Mouse (Mus musculus) adrenal gland, postnatal 4 days (tissue): ENCODE results near the gene Akap1. TPM values are rescaled to one million over a fixed set of nuclear protein-coding genes. Genes with fewer than 3 reads are reported as not detected.

Source experiments
- DNase-seq, 2 experiments: peaks; one replicate each; pipeline ENCODE4 v3.0.0; 2021 to 2022; ENCODE audit warnings: low spot score in 2 of 2, mixed read lengths in 2 of 2
- total RNA-seq, 2 experiments: library from RNA; stranded (reverse); gene quantifications; 2 replicates each; pipeline ENCODE4 v1.2.3; 2021

The Akap1 gene
- total RNA-seq, 2 experiments from 2014 or later = 94.3 to 101 TPM

DNA sequence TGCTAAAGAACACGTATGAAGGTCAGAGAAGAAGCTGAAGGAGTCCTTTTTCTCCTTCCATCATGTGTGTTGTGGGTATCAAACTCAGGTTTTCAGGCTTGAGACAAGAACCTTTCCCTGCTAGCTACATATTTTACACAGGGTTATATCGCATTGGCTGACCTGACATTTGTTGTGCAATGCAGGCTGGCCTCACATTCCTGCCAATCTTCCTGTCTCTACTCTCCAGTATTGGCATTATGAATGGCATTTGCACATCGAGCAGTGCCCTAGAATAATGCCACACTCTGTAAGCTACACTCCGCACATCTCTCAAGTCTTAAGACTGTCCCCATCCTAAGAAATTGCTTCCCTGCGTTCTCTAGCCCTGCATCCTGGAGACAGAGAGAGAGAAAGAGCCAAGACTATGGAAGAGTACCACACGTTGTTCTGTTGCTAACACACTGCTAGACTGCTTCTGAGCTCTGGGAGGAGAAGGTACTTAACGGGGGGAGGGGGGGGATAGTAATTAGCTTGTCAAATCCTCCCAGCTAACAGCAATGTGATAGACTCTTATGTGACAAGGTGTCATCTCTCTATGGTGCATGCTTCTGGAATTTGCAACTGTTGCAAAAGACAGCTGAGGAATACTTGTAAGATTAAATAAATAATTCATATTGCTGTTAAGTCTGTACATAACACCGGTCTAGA, 20.1 kb upstream of the Akap1 start:
- no peak for DNase-seq

DNA sequence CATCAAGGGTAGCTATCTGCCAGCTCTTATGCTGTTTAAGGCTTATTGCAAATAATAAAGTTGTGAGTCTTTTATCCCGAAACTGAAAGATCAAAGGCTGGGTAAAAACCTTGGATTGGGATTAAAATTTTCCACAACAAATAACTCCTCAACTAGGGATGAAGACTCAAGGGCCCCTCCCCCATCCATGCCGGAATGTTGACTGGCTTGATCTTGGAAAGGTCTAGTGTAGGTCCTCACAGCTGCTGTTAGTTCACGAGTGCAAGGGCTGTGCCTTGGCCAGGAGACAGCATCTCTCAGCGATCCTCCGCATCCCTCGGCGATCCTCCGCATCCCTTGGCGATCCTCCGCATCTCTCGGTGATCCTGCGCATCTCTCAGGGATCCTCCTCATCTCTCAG, 13.6 kb upstream of the Akap1 start:
- DNase-seq = no peak

DNA sequence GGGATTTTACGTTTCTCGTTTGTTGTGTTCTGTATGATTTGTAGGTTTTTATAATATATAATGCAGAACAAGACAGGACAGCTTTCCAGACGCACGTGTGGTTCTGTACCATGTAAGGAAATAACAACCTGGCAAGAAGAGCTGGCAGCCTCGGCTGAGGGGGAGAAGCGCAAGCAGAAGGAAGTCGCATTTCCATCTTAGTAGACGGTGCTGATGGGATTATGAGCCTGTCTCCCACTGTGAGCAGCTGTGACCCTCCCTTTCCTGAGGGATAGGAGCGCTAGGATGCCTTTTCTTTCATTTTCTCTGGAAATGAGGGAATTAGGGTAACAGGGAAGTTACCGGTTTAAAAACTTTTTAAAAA, 9.3 kb upstream of the Akap1 start:
- DNase-seq = no peak

DNA sequence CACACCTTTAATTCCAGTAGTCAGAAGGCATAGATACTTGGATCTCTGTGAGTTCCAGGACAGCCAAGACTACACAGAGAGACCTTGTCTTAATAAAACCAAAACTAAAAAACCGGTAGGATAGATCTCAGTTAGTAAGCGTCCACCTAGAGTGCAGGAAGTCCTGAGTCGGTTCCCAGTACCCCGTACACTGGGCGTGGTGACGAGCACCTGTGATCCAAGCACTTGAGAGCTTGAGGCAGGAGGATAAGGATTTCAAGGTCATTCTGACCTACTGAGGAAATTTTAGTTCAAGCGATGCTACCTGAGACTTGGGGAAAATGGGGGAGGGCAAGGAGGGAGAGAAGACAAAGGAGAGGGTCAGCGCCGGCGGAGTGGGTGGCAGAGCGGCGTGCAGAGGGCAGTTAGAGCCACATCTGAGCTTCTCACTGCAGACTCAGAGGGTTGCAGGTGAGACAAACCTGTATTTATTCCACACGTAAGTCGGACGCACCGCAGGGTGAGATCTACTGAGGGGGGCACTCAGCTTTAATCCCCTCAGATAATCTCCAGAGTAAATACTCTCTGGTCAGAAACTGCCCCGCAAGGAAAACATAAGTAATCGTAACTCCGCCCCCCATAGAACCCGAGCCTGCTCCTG, 8.8 kb upstream of the Akap1 start:
- no peak for DNase-seq

DNA sequence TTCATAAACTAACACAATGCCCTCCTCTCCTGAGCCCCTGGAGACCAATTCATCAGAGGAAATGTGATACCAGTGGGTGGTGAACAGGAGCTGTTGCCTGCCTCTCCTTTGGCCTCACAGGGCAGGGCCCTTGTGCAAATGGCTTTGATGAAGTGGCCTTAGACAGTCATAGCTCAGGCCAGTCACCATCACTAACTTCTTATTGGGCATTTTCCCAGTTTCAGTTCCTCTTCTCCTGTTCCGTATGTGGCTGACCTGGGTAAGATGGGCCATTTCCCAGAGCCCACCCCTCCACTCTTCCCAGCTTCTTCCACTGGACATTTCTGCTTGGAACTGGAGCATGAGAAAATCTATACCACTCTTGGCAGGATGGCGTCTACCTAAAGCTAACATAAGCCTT, 5.1 kb upstream of the Akap1 start:
- DNase-seq = no peak

DNA sequence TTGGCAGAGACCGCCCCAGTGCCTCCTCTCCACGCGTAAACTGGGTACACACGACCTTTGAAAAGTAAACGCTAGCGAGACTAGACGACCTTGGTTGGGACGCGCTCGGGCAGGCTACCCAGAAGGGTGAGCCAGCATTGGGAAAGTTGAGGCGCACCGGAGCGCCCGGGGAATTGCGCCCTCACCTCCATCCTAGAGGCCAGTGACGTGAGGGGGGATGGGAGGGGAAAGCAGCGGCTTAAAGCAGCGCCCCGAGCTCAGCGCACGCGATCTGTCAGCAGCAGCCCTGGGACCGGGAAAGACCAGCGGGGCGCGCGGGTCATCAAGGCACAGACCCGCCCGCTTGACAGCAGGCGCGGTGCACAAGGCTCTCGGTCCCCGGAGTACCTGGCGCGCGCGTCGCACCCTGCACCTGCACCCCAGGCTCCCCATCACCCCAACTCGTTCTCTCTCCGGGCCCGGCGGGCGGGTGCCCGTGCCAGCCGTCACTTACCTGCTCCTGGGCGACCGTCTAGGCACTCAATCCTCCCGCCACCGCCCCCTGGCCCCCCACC, 405 bp downstream of the Akap1 start:
- DNase-seq = no peak

DNA sequence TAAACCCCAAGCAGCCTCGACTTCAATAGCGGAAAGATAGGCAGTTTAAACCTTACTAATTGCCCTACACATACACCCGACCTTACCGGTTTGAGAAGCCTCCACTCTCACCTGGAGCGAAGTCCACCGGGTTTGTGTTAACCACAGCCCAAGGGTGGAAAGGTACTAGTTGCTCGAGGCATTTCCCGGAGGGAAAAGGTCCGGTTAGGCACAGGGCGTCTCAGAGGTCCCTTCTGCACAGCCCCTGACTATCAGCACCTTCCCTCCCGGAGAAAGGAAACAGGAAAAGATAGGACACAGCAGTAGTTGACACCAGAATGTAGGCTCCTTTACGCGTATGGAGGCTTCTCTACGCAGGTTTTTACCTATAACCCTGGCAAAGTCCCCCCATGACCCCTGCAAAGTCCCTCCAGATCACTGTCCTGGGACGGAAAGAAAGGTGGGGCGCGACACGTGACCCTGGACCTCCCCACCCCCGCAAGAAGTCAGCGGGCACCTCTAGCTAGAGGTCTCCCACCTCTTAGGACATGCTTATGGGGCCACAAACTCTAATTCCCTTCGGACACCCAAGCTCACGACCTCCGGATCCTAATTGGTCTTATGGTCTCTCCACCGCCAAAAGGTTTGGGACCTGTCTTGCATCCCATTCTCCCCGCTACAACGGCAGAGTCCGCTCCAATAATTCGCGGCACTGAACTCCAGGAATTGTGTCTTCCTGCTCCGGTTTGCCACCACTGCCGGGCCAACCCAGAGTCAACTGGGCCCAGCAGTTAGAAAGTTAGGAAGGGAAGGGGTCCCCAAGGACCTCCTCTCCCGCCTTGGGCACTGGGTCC, 1.1 kb downstream of the Akap1 start:
- DNase-seq = no peak

DNA sequence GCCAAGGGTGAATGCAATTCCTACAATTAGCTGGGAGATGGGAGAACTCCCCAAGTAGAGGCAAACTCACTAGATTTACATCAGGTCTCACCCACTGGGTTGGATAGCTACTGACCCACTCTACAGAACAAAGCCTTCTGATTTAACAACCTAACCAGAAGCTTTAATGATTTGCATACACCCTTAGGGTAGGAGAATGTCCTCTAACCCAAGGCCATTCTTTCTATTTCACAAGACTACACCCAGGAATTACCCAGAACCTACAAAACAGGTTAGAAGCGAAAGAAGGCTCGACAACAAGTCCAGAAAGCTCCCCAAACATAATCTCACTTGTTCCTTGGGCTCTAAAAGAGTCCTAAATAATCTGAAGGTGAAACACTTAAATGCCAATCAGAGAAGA, 2.0 kb downstream of the Akap1 start:
- no peak for DNase-seq

DNA sequence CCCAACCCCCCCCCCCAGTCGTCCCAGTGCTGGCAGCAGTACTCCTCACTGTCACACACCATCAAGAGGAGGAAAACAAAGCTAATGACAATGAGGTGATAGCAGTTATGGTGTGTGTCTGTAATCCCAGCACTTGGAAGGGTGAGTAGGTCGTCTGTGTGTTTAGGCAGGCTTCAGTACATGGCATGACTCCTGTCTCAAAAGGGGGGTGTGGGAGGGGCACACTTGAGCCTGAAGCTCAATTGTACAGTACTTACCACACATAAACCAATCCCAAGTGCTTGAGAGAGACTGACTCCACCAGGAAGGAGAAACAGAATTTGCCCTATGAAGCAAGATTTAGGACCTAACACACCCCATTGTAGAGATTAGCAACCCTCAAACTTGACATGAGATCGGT, 3.3 kb downstream of the Akap1 start:
- no peak for DNase-seq

DNA sequence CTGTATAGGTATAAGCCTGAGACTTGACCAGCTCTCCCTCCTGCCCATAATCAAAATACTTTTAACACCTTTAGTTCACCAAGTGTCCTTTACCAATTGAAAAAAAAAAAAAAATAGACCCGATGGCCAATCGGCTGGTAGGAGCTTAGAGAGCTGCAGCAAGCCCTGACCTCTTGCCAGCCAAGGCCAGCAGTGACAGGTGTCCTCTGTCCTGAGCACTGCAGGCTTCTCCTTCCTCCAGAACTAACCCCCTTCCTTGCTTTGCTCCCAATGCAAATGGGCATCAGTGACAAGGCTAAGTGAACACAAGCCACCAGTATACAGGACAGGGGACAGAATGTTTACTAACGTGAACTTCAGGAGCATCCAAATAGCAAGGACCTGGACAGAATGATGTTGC, 3.7 kb downstream of the Akap1 start:
- no peak for DNase-seq

DNA sequence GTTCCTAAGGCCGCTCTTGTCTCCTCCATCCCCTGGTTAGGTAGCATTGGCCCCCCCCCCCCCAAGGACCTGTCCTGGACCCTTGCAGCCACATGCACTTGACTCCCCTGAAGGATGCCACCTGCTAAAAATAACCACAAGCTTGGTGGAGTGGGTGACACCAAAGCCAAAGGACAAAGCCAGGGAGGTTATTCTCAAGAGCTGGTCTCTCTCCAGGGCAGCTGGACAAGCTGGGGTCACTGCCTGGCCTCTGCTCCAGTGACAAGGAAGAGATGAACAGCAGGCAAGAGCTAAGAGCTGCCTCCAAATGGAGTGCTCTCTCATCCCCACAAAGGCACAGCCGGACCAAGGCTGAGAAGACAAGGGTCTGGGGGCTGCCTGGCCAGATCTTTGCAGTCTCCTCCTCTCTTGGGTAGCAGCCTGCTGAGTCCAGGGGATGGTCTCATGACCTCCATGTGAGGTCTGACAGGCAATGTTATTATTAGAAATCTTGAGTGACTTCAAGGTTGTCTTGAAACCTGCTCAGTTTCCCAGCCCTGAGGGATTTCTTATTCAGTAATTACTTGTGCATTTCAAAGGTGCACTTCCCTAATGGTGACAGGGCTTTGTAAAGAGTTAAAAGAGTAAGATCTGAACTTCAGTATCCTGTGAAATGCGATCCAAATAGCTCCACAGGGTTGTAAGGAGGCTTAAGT, 6.9 kb downstream of the Akap1 start:
- no peak for DNase-seq

DNA sequence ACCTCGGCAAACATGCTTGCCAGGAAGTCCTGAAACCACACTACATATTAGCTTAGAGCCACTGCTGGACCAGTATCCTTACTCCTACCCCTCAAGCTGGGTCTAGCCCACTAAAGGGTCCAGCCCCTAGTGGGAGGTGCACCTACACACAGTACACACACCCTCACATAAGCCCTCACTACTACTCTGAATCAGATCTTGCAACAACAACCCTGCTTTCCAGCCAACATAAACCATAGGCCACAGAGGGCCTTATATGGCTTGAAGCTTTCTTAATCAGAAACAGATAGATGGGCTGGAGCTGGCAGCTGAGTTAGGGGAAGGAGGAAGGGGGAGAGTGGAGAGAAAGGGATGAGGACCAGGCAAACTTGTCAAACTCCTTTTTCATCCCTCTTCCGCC, 8.0 kb downstream of the Akap1 start:
- no peak for DNase-seq

DNA sequence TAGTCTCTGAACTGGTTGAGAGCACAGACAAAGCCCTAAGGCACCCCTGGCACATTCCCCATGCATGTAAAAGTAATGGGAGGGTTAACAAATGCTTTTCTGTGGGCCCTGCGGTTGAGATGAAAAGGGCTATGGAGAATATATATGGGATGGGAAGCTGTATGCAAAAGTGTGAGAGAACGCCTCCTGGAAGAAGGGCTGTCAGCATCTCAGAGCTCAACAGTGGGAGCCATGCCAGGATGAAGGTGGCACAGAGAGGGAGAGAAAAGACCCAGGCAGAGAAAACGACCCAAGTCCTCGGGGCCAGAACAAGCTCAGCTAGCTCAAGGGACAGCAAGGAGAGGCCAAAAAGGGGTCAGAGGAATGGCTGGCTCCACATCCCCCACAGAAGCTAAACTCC, 8.6 kb downstream of the Akap1 start:
- DNase-seq = no peak

DNA sequence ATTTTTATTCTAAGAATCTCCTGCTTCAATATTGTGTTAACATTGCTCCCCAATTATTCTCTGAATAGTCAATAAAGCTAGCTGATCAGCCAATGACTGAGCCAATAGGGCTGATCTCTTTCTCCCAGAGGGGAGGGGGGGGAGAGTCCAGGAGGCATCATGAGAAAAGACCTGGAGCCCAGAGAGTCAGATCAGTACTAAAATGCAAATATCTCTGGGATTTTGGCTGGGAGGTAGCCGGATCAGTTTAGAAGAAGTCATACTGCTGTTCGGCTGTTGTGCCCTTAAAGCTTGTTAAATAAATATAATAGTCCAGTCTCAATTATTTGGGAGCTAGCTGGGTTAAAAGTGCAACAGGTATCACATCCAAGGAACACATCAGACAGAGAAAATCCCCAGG, 10.8 kb downstream of the Akap1 start:
- DNase-seq = no peak

DNA sequence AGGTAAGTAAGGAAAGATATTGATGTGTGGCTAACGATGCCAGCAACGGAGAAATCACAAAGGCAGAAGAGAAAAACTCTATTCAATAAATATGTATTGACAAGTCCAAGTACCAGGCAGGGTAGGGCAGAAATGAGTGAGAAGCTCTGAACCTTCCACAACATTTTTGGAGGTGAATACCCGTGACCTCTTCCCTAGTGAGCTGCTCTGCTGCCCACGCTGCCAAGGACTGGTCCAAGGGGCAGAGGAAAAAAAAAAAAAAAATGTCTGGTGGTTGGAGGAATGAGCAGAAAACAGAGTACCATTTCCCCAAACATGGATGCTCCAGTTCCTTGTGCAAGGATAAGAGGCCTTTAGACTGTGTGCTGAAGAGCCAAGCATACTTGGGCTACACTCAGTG, 11.6 kb downstream of the Akap1 start:
- DNase-seq = no peak

DNA sequence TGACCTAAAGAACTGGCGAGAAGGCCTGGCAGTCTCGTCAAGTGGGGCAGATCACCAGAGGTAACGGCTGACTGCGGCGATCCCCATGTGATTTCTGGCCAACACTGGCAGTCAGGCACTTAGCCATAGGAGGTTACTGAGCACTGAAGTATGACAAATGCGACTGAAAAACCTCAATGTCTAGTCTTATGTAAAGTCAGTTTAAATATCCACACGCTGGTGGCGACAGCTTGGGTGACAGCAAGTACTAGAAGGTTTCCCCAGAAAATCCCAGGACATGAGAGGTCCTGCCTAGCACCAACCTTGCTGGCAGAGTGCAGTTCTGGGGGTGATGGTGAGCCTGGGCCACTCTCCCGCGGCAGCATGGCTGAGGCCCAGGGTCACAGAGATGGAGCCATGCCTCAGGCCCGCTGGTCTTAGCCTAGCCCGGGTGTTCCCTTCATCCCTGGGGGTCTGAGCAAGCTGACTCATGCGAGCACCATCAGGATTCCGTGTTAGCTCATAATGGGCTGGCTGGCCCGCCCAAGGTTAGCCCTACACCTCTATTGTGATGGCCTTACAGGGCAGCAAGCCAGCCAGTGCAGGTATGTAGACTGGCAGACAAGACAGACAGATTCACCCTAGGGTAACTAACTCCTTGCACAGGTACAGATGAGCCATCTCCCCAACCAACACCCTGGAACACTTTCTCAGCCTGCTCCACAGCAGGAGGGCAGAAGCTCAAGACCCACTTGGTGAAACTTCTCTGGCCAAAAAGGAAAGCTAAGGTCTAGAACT, 13.1 kb downstream of the Akap1 start:
- DNase-seq = no peak

DNA sequence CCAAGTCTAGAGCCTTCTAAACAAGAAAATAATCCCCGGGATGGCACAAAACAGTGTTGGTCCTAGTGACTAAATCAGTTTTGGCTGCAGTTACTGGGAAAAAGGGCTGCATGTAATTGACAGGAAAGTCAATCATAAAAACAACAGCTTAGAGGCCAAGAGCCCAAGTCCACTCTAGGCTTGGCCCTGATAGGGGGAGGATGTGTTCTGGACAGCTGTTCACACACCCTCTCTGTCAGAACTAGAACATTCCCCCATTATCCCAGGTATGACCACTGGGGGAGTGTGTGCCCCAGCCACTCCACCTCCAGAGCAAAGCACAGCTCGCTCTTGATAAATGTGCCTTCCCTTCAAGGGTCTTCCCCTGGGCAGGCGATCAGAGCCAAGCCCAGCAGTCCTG, 14.7 kb downstream of the Akap1 start:
- DNase-seq = no peak

DNA sequence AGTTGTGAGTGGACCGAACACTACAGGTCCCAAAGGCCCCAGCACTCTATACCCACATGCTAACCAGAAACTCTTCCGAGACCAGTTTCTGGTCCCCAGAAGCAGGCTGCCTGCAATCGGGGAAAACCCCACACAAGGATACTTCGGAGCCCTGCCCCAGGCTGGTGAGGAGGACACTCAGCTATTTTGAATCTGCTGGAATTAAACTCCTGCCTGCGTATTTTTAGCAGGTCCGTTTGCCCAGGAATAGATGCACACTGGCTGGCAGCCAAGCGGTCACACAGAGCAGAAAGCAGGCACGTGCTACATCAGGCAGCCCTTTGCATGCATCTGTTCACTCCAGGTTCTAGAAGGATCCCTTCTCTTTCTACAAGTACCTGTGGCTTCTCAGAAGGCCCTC, 15.1 kb downstream of the Akap1 start:
- DNase-seq = no peak

DNA sequence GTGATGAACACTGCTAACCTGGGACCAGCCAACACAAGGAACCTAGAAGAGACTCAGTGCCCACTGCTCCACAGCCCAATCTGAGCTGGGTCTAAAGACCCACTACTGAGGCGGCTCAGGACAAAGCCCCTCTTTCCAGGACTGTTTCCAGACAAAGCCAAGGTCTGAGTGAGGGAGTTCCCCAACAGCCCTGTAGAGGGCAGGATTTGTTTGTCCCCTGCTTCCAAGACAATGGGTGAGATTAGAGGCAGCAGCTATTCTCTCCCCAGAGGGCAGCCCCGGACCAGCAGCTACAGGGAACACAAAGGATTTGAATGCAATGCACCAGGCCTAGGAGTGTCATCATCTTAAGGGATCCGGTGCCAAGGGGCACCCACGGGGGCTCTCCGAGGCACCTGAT, 15.8 kb downstream of the Akap1 start:
- no peak for DNase-seq

DNA sequence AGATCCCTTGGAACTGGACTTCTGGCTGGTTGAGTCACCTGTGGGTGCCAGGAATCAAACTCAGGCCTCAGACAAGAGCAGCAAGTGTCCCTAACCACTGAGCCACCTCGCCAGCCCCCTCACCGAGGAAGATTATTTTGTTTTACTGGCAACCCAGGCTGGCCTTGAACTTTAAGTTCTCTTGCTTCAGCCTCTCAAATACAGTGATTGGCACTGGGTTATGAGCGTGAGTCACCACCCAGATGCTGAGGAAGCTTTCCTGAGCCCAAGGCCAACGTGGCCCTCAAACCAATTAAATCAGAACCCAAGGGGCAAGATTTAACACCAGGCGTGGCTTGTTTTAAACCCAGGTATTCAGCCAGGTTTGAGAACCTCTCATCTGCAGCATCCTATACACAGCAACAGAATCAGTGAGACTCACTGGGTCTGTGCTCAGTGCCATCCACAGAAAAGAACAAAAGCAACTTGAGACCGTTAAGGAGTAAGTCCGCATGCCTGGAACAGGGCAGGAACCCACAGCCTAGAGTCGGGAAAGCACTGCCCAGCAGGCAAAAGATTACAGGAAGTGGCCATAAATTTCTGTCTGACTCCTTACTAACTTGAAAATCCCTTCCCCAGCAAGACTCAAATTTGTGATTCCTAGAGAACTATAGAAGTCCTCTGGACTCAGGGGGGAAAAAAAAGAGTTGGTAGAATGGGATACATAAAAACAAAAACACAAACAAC, 16.9 kb downstream of the Akap1 start:
- DNase-seq = peak in 1 of 2 experiments; percentile 46
